Mouse (Mus musculus): ENCODE measurements around the gene Zranb1. TPM values are rescaled to one million over a fixed set of nuclear protein-coding genes. Genes with fewer than 3 reads are reported as not detected.

The Zranb1 gene
- polyA plus RNA-seq, 1 experiment from 2014 or later, result 20.1 TPM

DNA sequence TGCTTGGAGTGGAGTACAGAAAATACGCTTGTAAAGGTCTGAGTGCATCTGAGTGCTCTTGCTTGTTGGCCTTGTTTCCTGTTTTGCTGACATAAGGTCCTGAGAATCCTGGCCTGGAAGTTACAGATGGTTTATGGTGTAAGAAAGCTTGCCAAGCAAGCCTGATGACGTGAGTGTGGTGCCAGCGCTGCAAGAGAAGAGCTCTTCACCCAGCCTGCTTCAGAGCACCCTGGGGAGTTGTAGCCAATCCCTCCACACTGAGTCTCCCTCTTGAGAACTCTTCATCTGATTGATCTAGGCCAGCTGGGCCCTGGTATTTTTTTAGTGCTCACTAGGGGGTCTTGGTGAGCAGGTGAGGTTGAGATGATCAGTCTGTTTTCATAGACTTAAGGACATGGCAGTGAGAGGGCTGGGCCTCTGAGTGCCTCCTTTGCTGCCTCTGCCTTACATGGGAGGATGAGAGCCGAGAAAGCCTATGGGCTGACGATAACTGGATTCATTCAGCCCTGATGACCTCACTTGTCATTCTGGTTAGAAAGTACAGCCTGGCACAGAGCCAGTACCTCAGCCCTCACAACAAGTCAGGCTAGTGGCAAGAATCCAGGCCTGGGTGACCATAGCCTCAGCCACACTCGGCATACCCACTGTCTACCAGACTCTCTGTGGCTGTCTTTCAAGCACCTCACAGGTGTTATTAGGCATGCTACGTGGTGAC lies 35.9 kb upstream of the Zranb1 start:
- Histone ChIP-seq H3K9me3 (no peaks in the 10 kb centered on the region), H3K4me3 (replicated peaks) (no peak overlapping the region), H3K9ac (no peak overlapping the region), H3K4me2 (no peak overlapping the region), H3K4me1 (no peaks in the 10 kb centered on the region), H3K27me3 (no peaks in the 10 kb centered on the region), H3K27ac (no peak overlapping the region), H3K36me3 (replicated peaks) (no peaks in the 10 kb centered on the region)
- WGBS, result 78% methylated on average over 7 of the region's 7 CpGs
- no peak for ATAC-seq (ENCODE audit: low FRiP score)

- H3K27me3 ChIP-seq, result no peaks in the 10 kb centered on the region
- no peaks in the 10 kb centered on the region for H3K4me1 ChIP-seq
- 89% methylated on average over 9 of the region's 9 CpGs for WGBS
- H3K4me2 ChIP-seq, result no peak overlapping the region
- no peak overlapping the region for H3K27ac ChIP-seq
- no peaks in the 10 kb centered on the region for H3K9me3 ChIP-seq
- H3K4me3 ChIP-seq (replicated peaks), result no peak overlapping the region
- ATAC-seq (ENCODE audit: low FRiP score), result no peak
- H3K9ac ChIP-seq, result no peak overlapping the region
- H3K36me3 ChIP-seq (replicated peaks), result no peaks in the 10 kb centered on the region
Observed at GRCm38 (mm10) chr7:132896206-132896815, 34.6 kb upstream of the Zranb1 start.

- ATAC-seq (ENCODE audit: low FRiP score), result no peak
- H3K4me1 ChIP-seq, result no peaks in the 10 kb centered on the region
- WGBS, result 83% methylated on average over 10 of the region's 10 CpGs
- no peaks in the 10 kb centered on the region for H3K9me3 ChIP-seq
- no peaks in the 10 kb centered on the region for H3K36me3 ChIP-seq (replicated peaks)
- H3K27ac ChIP-seq, result no peak overlapping the region
- no peaks in the 10 kb centered on the region for H3K27me3 ChIP-seq
- no peak overlapping the region for H3K9ac ChIP-seq
- H3K4me3 ChIP-seq (replicated peaks), result no peak overlapping the region
- no peak overlapping the region for H3K4me2 ChIP-seq
Observed at GRCm38 (mm10) chr7:132897258-132897657, 33.7 kb upstream of the Zranb1 start.

- no peak for ATAC-seq (ENCODE audit: low FRiP score)
- Histone ChIP-seq H3K27me3 (no peaks in the 10 kb centered on the region), H3K9me3 (no peaks in the 10 kb centered on the region), H3K4me1 (no peaks in the 10 kb centered on the region), H3K4me3 (replicated peaks) (no peak overlapping the region), H3K4me2 (no peak overlapping the region), H3K9ac (no peak overlapping the region), H3K27ac (no peak overlapping the region), H3K36me3 (replicated peaks) (no peaks in the 10 kb centered on the region)
- WGBS, result 93% methylated on average over 2 of the region's 2 CpGs
Observed at GRCm38 (mm10) chr7:132898234-132898633, 32.7 kb upstream of the Zranb1 start.

- no peak overlapping the region for H3K4me3 ChIP-seq (replicated peaks)
- WGBS, result 65% methylated on average over 2 of the region's 2 CpGs
- H3K4me1 ChIP-seq, result no peaks in the 10 kb centered on the region
- H3K27ac ChIP-seq, result no peak overlapping the region
- H3K9me3 ChIP-seq, result no peaks in the 10 kb centered on the region
- H3K9ac ChIP-seq, result no peak overlapping the region
- no peaks in the 10 kb centered on the region for H3K36me3 ChIP-seq (replicated peaks)
- H3K4me2 ChIP-seq, result no peak overlapping the region
- ATAC-seq (ENCODE audit: low FRiP score), result no peak
- H3K27me3 ChIP-seq, result no peaks in the 10 kb centered on the region
Observed at GRCm38 (mm10) chr7:132900826-132901531, 30.0 kb upstream of the Zranb1 start.

DNA sequence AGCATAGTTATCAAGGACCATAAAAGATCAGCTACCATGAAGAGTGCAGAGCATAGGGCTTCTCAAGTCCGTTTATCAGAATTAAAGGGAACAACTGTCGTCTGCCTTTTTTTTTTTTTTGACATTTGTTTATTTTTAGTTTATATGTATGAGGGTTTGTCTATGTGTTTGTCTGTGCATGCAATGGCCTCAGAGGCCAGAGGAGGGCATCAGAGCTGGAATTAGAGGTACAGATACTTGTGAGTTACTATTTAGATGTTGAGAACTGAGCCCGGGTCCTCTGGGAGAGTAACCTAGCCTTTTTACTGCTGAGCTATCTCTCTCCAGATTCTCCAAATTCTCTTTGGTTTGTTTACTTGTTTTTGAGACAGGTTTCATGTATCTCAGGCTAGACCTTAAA lies 27.1 kb upstream of the Zranb1 start:
- no peak overlapping the region for H3K9ac ChIP-seq
- no peak overlapping the region for H3K4me2 ChIP-seq
- H3K27ac ChIP-seq, result no peak overlapping the region
- no peaks in the 10 kb centered on the region for H3K27me3 ChIP-seq
- H3K4me3 ChIP-seq (replicated peaks), result no peak overlapping the region
- H3K9me3 ChIP-seq, result peaks cover 6% of the 10 kb centered on the region; the same call in 1 of the 2 replicates
- 84% methylated on average over 3 of the region's 3 CpGs for WGBS
- ATAC-seq (ENCODE audit: low FRiP score), result no peak
- no peaks in the 10 kb centered on the region for H3K36me3 ChIP-seq (replicated peaks)
- H3K4me1 ChIP-seq, result no peaks in the 10 kb centered on the region

- H3K4me1 ChIP-seq, result no peaks in the 10 kb centered on the region
- no peak overlapping the region for H3K4me3 ChIP-seq (replicated peaks)
- 0 out of 2 replicates have a peak, but pooled peaks cover 4% of the 10 kb centered on the region for H3K9me3 ChIP-seq
- H3K36me3 ChIP-seq (replicated peaks), result no peaks in the 10 kb centered on the region
- no peak for ATAC-seq (ENCODE audit: low FRiP score)
- no peak overlapping the region for H3K9ac ChIP-seq
- H3K4me2 ChIP-seq, result no peak overlapping the region
- H3K27me3 ChIP-seq, result no peaks in the 10 kb centered on the region
- WGBS, result 42% methylated on average over 3 of the region's 3 CpGs
- no peak overlapping the region for H3K27ac ChIP-seq
Observed at GRCm38 (mm10) chr7:132921971-132922370, 9.0 kb upstream of the Zranb1 start.

DNA sequence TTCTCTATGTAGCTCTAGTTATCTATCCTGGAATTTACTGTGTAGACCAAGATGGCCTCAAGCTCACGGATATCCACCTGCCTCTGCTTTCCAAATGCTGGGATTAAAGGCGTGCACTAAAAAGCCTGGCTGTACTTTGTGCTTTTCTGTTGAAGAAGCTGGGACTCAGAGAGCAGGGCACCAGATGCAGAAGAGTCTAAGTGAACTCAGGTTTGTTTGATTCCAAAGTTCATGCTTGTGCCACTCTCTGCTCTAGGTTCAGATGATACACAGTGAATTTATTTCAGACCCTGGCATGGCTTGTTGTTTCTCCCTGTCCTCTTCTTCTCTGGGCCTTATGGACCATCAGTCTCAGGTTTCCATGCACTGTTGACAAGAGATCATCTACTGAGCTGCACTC lies 5.7 kb upstream of the Zranb1 start:
- Histone ChIP-seq H3K27me3 (no peaks in the 10 kb centered on the region), H3K4me1 (peaks cover 3% of the 10 kb centered on the region), H3K36me3 (replicated peaks) (no peaks in the 10 kb centered on the region), H3K9me3 (no peaks in the 10 kb centered on the region), H3K9ac (no peak overlapping the region), H3K4me2 (no peak overlapping the region), H3K27ac (no peak overlapping the region), H3K4me3 (replicated peaks) (no peak overlapping the region)
- WGBS, result 81% methylated on average over 2 of the region's 2 CpGs
- ATAC-seq (ENCODE audit: low FRiP score), result no peak

DNA sequence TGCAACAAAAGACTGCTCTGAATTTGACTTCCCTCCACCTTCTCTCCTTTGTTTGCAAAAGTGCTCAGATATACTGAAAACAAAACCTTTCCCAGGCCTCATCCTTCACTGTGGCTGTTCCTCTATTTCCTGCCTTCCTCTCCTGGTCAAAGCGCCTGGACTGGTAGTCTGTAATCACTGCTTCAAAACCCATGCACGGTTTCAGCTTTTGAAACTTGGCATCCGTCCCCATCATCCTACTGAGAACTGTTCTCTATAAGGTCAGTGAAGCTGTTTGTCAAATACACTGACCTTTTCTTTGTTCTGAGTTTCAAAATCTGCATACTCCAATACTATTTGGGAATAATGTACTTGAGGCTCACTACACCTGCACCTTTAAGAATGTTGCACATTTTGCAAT lies 3.7 kb upstream of the Zranb1 start:
- no peak overlapping the region for H3K4me2 ChIP-seq
- H3K4me3 ChIP-seq (replicated peaks), result no peak overlapping the region
- WGBS, result 70% methylated on average over 3 of the region's 3 CpGs
- peaks cover 8% of the 10 kb centered on the region for H3K4me1 ChIP-seq
- H3K27ac ChIP-seq, result no peak overlapping the region
- H3K36me3 ChIP-seq (replicated peaks), result no peaks in the 10 kb centered on the region
- H3K9ac ChIP-seq, result no peak overlapping the region
- no peaks in the 10 kb centered on the region for H3K27me3 ChIP-seq
- no peaks in the 10 kb centered on the region for H3K9me3 ChIP-seq
- ATAC-seq (ENCODE audit: low FRiP score), result no peak

- H3K27me3 ChIP-seq, result no peaks in the 10 kb centered on the region
- H3K4me3 ChIP-seq (replicated peaks), result peak overlapping the region; percentile 97
- H3K36me3 ChIP-seq (replicated peaks), result no peaks in the 10 kb centered on the region
- H3K9me3 ChIP-seq, result no peaks in the 10 kb centered on the region
- H3K4me1 ChIP-seq, result peaks cover 16% of the 10 kb centered on the region
- 86% methylated on average over 5 of the region's 5 CpGs for WGBS
- H3K4me2 ChIP-seq, result peak overlapping the region; percentile 65
- 0 out of 2 replicates have a peak overlapping the region, but pooled peaks have one; percentile 97 for H3K9ac ChIP-seq
- H3K27ac ChIP-seq, result no peak overlapping the region
- ATAC-seq (ENCODE audit: low FRiP score), result no peak
Observed at GRCm38 (mm10) chr7:132930055-132930454, 887 bp upstream of the Zranb1 start.

- Histone ChIP-seq H3K9ac (peak overlapping the region; percentile 97), H3K4me3 (replicated peaks) (peak overlapping the region; percentile 97), H3K27ac (peak overlapping the region; percentile 99), H3K4me2 (peak overlapping the region; percentile 76), H3K9me3 (no peaks in the 10 kb centered on the region), H3K36me3 (replicated peaks) (no peaks in the 10 kb centered on the region), H3K4me1 (peaks cover 16% of the 10 kb centered on the region), H3K27me3 (no peaks in the 10 kb centered on the region)
- peak; percentile 58 for ATAC-seq (ENCODE audit: low FRiP score)
- under 1% methylated on average over 43 of the region's 55 CpGs for WGBS
Observed at GRCm38 (mm10) chr7:132931560-132932351, 814 bp downstream of the Zranb1 start.

DNA sequence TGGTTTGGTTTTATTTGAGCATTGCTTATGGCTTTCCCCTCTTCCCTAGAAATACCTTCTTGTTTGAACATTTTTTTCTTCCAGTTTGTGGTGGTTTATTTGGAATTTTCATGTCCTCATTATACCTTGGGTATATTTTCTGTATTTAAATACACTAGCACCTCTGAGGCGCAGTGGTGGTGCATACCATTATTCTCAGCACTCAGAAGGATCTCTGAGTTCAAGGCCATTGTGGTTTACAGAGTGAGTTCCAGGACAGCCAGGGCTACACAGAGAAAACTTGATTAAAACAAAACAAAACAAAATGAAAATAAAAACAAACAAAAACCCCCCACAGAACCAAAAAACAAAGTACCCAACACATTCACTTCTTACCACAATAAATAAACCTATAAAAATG lies 2.4 kb downstream of the Zranb1 start:
- no peaks in the 10 kb centered on the region for H3K27me3 ChIP-seq
- H3K4me2 ChIP-seq, result 0 out of 2 replicates have a peak overlapping the region, but pooled peaks have one; percentile 6
- H3K27ac ChIP-seq, result no peak overlapping the region
- peaks cover 16% of the 10 kb centered on the region for H3K4me1 ChIP-seq
- ATAC-seq (ENCODE audit: low FRiP score), result no peak
- no peak overlapping the region for H3K4me3 ChIP-seq (replicated peaks)
- H3K9ac ChIP-seq, result no peak overlapping the region
- H3K9me3 ChIP-seq, result no peaks in the 10 kb centered on the region
- WGBS, result 85% methylated on average over 1 of the region's 1 CpGs
- H3K36me3 ChIP-seq (replicated peaks), result no peaks in the 10 kb centered on the region
